Mouse (Mus musculus) fat pad, adult 2 months (tissue): ENCODE measurements around the gene Cmya5.

ENCODE experiments used
- DNase-seq: peaks from one replicate; pipeline ENCODE4 v3.0.0-alpha.2; 2011; ENCODE audit warnings: low read depth, low spot score; ENCODE audit errors: extremely low read depth

Gene Cmya5

GRCm38 (mm10) chr13:93069481-93069880, 75.0 kb downstream of the Cmya5 start:
- no peak for DNase-seq

- no peak for DNase-seq
Observed at GRCm38 (mm10) chr13:93068353-93068752, 76.2 kb downstream of the Cmya5 start.

GRCm38 (mm10) chr13:93062860-93063636, 81.5 kb downstream of the Cmya5 start:
- no peak for DNase-seq

- no peak for DNase-seq
Observed at GRCm38 (mm10) chr13:93061311-93061710, 83.2 kb downstream of the Cmya5 start.

GRCm38 (mm10) chr13:93060437-93060836, 84.1 kb downstream of the Cmya5 start:
- peak; percentile 57 for DNase-seq

- DNase-seq: no peak
Observed at GRCm38 (mm10) chr13:93058551-93059011, 85.9 kb downstream of the Cmya5 start.

GRCm38 (mm10) chr13:93057492-93058260, 86.8 kb downstream of the Cmya5 start:
- no peak for DNase-seq

GRCm38 (mm10) chr13:93056091-93056490, 88.4 kb downstream of the Cmya5 start:
- no peak for DNase-seq

- no peak for DNase-seq
Observed at GRCm38 (mm10) chr13:93051483-93051882, 93.0 kb downstream of the Cmya5 start.

- no peak for DNase-seq
Observed at GRCm38 (mm10) chr13:93041021-93041420, 103.5 kb downstream of the Cmya5 start.

- DNase-seq: no peak
Observed at GRCm38 (mm10) chr13:93036218-93036617, 108.3 kb downstream of the Cmya5 start.

- no peak for DNase-seq
Observed at GRCm38 (mm10) chr13:93029337-93029736, 115.2 kb downstream of the Cmya5 start.

- no peak for DNase-seq
Observed at GRCm38 (mm10) chr13:93024837-93025236, 119.7 kb downstream of the Cmya5 start.

GRCm38 (mm10) chr13:93022158-93022557, 122.4 kb downstream of the Cmya5 start:
- no peak for DNase-seq

GRCm38 (mm10) chr13:93012952-93013351, 131.6 kb downstream of the Cmya5 start:
- DNase-seq: no peak

GRCm38 (mm10) chr13:93011315-93011714, 133.2 kb downstream of the Cmya5 start:
- DNase-seq: no peak

- no peak for DNase-seq
Observed at GRCm38 (mm10) chr13:93010524-93010923, 134.0 kb downstream of the Cmya5 start.

GRCm38 (mm10) chr13:93007078-93007477, 137.4 kb downstream of the Cmya5 start:
- DNase-seq: no peak

- DNase-seq: no peak
Observed at GRCm38 (mm10) chr13:93006347-93006746, 138.2 kb downstream of the Cmya5 start.

- DNase-seq: no peak
Observed at GRCm38 (mm10) chr13:93004003-93004402, 140.5 kb downstream of the Cmya5 start.

GRCm38 (mm10) chr13:93002456-93002855, 142.1 kb downstream of the Cmya5 start:
- DNase-seq: no peak
